In genomic region chr17:24934926-24935325, GRCm38 (mm10) we compare ENCODE assay signal across 9 mouse cellular contexts. TPM values are rescaled to one million over a fixed set of nuclear protein-coding genes. Genes with fewer than 3 reads are reported as not detected.
DNase-seq lines count a peak whose midpoint lies in the region; ATAC-seq and TF ChIP-seq lines count a peak whose summit lies in the region.
"Had no signal": no experiment of that assay in that cellular context is flagged by ENCODE, and none has a peak within 500 bp of the region (broad histone marks: within the 10 kb centered on the region; RNA-seq: fewer than 3 reads in every experiment).

No protein-coding gene starts in this region.

- TF ChIP-seq POLR2A in heart, adult 2 months (IDR thresholded peaks at IDR 0.05; ENCODE audit: insufficient read depth, low read depth, low read length): no peak
- TF ChIP-seq POLR2A in thymus, adult 2 months (IDR thresholded peaks at IDR 0.05; ENCODE audit: control insufficient read depth, extremely low read depth, insufficient read depth, low read length, poor library complexity): no peak

- no peak for TF ChIP-seq CTCF in heart, adult 2 months (IDR thresholded peaks at IDR 0.05)
- no peak for TF ChIP-seq CTCF in thymus, adult 2 months (IDR thresholded peaks at IDR 0.05; ENCODE audit: borderline replicate concordance, control insufficient read depth, extremely low read depth, insufficient read depth, low read length, poor library complexity)

- peaks cover 4% of the 10 kb centered on the region; the same call in 1 of the 2 replicates for H3K36me3 ChIP-seq in heart, adult 2 months (ENCODE audit: control insufficient read depth, insufficient read depth, low read length)
- H3K36me3 ChIP-seq in forebrain, embryonic 12.5 days (replicated peaks): peaks cover 7% of the 10 kb centered on the region; the same call in 1 of the 2 replicates
- H3K36me3 ChIP-seq in liver, embryonic 13.5 days: peaks cover 23% of the 10 kb centered on the region
- no peaks in the 10 kb centered on the region for H3K36me3 ChIP-seq in thymus, adult 2 months (ENCODE audit: control insufficient read depth, insufficient read depth, low read length)

- H3K4me3 ChIP-seq in heart, adult 2 months: peak overlapping the region; percentile 17; the same call in 1 of the 2 replicates
- peak overlapping the region; percentile 93; the same call in 1 of the 2 replicates for H3K4me3 ChIP-seq in forebrain, embryonic 12.5 days (replicated peaks)
- H3K4me3 ChIP-seq in liver, embryonic 13.5 days (replicated peaks): peak overlapping the region; percentile 82
- no peak overlapping the region for H3K4me3 ChIP-seq in thymus, adult 2 months (ENCODE audit: control insufficient read depth, insufficient read depth, low read length)

- WGBS in heart, adult 2 months: 19% methylated on average over 4 of the region's 4 CpGs
- 87% methylated on average over 4 of the region's 4 CpGs for WGBS in forebrain, embryonic 12.5 days
- 68% methylated on average over 4 of the region's 4 CpGs for WGBS in liver, embryonic 13.5 days (ENCODE audit: insufficient replicate concordance)
- 90% methylated on average over 4 of the region's 4 CpGs for WGBS in thymus, adult 2 months

- no peak overlapping the region for H3K27ac ChIP-seq in heart, adult 2 months
- H3K27ac ChIP-seq in forebrain, embryonic 12.5 days: no peak overlapping the region
- H3K27ac ChIP-seq in liver, embryonic 13.5 days: peak overlapping the region; percentile 90
- no peak overlapping the region for H3K27ac ChIP-seq in thymus, adult 2 months (ENCODE audit: control insufficient read depth, insufficient read depth, low read length)

- H3K9me3 ChIP-seq in forebrain, embryonic 12.5 days: no peaks in the 10 kb centered on the region
- no peaks in the 10 kb centered on the region for H3K9me3 ChIP-seq in liver, embryonic 13.5 days (replicated peaks)

- ATAC-seq in forebrain, embryonic 12.5 days (ENCODE audit: low FRiP score): no peak
- no peak for ATAC-seq in liver, embryonic 13.5 days (ENCODE audit: low read depth)

- H3K9ac ChIP-seq in heart, adult 2 months (ENCODE audit: low read depth, low read length): 0 out of 2 replicates have a peak overlapping the region, but pooled peaks have one; percentile 0
- peak overlapping the region; percentile 93 for H3K9ac ChIP-seq in forebrain, embryonic 12.5 days
- H3K9ac ChIP-seq in liver, embryonic 13.5 days: peak overlapping the region; percentile 88

- no peak for TF ChIP-seq EP300 in heart, adult 2 months (IDR thresholded peaks at IDR 0.05; ENCODE audit: insufficient read depth, low read depth, low read length)

- peaks cover 5% of the 10 kb centered on the region for H3K4me1 ChIP-seq in heart, adult 2 months (ENCODE audit: control insufficient read depth, insufficient read depth, low read length)
- H3K4me1 ChIP-seq in forebrain, embryonic 12.5 days: peaks cover 27% of the 10 kb centered on the region
- H3K4me1 ChIP-seq in liver, embryonic 13.5 days (replicated peaks): peaks cover 41% of the 10 kb centered on the region
- H3K4me1 ChIP-seq in thymus, adult 2 months (replicated peaks; ENCODE audit: control insufficient read depth, insufficient read depth, low read length): peaks cover 7% of the 10 kb centered on the region

- no peaks in the 10 kb centered on the region for H3K27me3 ChIP-seq in heart, adult 2 months (ENCODE audit: control insufficient read depth, insufficient read depth, low read length)
- no peaks in the 10 kb centered on the region for H3K27me3 ChIP-seq in forebrain, embryonic 12.5 days
- H3K27me3 ChIP-seq in liver, embryonic 13.5 days: no peaks in the 10 kb centered on the region
- H3K27me3 ChIP-seq in thymus, adult 2 months (ENCODE audit: control insufficient read depth, insufficient read depth, low read length): no peaks in the 10 kb centered on the region

- intact Hi-C loops in heart, adult 2 months (cut with DNase I): loop anchor here (5.0 kb wide), 1 partner anchor 337 kb away; the partner anchor contains the start of gene Ube2i
- intact Hi-C loops in heart, postnatal 36 days (cut with DNase I): loop anchor here (5.0 kb wide), 2 partner anchors 83 to 252 kb away; partner anchors contain the start of genes Fahd1 and Unkl

- no peak for DNase-seq in heart, adult 2 months
- no peak for DNase-seq in heart, postnatal 36 days
- peak; percentile 30 for DNase-seq in 416B (ENCODE audit: low read depth)
- DNase-seq in liver, embryonic 13.5 days: no peak
- no peak for DNase-seq in embryo, embryonic 9.5 days (ENCODE audit: extremely low spot score)
- DNase-seq in retina, postnatal 1 day: no peak
- DNase-seq in thymus, adult 2 months: no peak
- DNase-seq: thymus, postnatal 4 days had no signal

- peaks cover 3% of the 10 kb centered on the region for H3K79me2 ChIP-seq in heart, adult 2 months (replicated peaks; ENCODE audit: control insufficient read depth, insufficient read depth, low read length)

- peak overlapping the region; percentile 75 for H3K4me2 ChIP-seq in forebrain, embryonic 12.5 days
- peak overlapping the region; percentile 87 for H3K4me2 ChIP-seq in liver, embryonic 13.5 days

RNA-seq across cellular contexts. Expression of gene Mapk8ip3, which starts 1.9 kb away (rescaled TPM):
- 10 to 100 TPM; 60.0 to 67.9 TPM for total RNA-seq in heart, adult 2 months (2021)
- 74.4 and 105 TPM in 2 replicates for polyA plus RNA-seq in heart, adult 2 months (2012; rRNA removed)
- total RNA-seq in heart, postnatal 36 days (2021): 10 to 100 TPM; 58.9 to 63.0 TPM
- polyA plus RNA-seq in forebrain, embryonic 12.5 days (2016; fragmentation: Nextera tagmentation; extraction: Ambion mirVana): 76.5 and 78.2 TPM in 2 replicates
- 7.6 and 8.6 TPM in 2 replicates for polyA plus RNA-seq in liver, embryonic 13.5 days (2015; fragmentation: Nextera tagmentation; extraction: Ambion mirVana)
- 255 and 272 TPM in 2 replicates for polyA plus RNA-seq in thymus, adult 2 months (2012; rRNA removed)

RNA-seq across cellular contexts. Expression of gene Jpt2, which starts 25.6 kb away (rescaled TPM):
- total RNA-seq in heart, adult 2 months (2021): 1 to 10 TPM; 9.2 TPM
- polyA plus RNA-seq in heart, adult 2 months (2012; rRNA removed): 4.3 and 5.7 TPM in 2 replicates
- total RNA-seq in heart, postnatal 36 days (2021): 1 to 10 TPM; 6.4 to 7.9 TPM
- polyA plus RNA-seq in forebrain, embryonic 12.5 days (2016; fragmentation: Nextera tagmentation; extraction: Ambion mirVana): 304 and 312 TPM in 2 replicates
- 75.1 and 86.8 TPM in 2 replicates for polyA plus RNA-seq in liver, embryonic 13.5 days (2015; fragmentation: Nextera tagmentation; extraction: Ambion mirVana)
- polyA plus RNA-seq in thymus, adult 2 months (2012; rRNA removed): 13.5 and 15.0 TPM in 2 replicates

RNA-seq across cellular contexts. Expression of gene Nme3, which starts 38.6 kb away (rescaled TPM):
- 10 to 100 TPM; 30.7 to 37.7 TPM for total RNA-seq in heart, adult 2 months (2021)
- polyA plus RNA-seq in heart, adult 2 months (2012; rRNA removed): 46.4 and 55.2 TPM in 2 replicates
- 10 to 100 TPM; 30.2 to 32.4 TPM for total RNA-seq in heart, postnatal 36 days (2021)
- polyA plus RNA-seq in forebrain, embryonic 12.5 days (2016; fragmentation: Nextera tagmentation; extraction: Ambion mirVana): 54.9 and 63.0 TPM in 2 replicates
- 65.6 and 66.8 TPM in 2 replicates for polyA plus RNA-seq in liver, embryonic 13.5 days (2015; fragmentation: Nextera tagmentation; extraction: Ambion mirVana)
- 63.3 and 76.7 TPM in 2 replicates for polyA plus RNA-seq in thymus, adult 2 months (2012; rRNA removed)

RNA-seq across cellular contexts. Expression of gene Mrps34, which starts 40.0 kb away (rescaled TPM):
- 100 to 1,000 TPM in 1 of 2 experiments, 10 to 100 TPM in 1; 95.6 to 102 TPM for total RNA-seq in heart, adult 2 months (2021)
- 102 and 133 TPM in 2 replicates for polyA plus RNA-seq in heart, adult 2 months (2012; rRNA removed)
- total RNA-seq in heart, postnatal 36 days (2021): 100 to 1,000 TPM; 103 to 113 TPM
- polyA plus RNA-seq in forebrain, embryonic 12.5 days (2016; fragmentation: Nextera tagmentation; extraction: Ambion mirVana): 86.0 and 91.1 TPM in 2 replicates
- 84.2 TPM in 2 replicates for polyA plus RNA-seq in liver, embryonic 13.5 days (2015; fragmentation: Nextera tagmentation; extraction: Ambion mirVana)
- polyA plus RNA-seq in thymus, adult 2 months (2012; rRNA removed): 146 and 152 TPM in 2 replicates

RNA-seq across cellular contexts. Expression of gene Eme2, which starts 40.0 kb away (rescaled TPM):
- total RNA-seq in heart, adult 2 months (2021): 10 to 100 TPM; 16.9 to 18.3 TPM
- 19.3 and 20.3 TPM in 2 replicates for polyA plus RNA-seq in heart, adult 2 months (2012; rRNA removed)
- total RNA-seq in heart, postnatal 36 days (2021): 10 to 100 TPM; 18.8 to 19.0 TPM
- polyA plus RNA-seq in forebrain, embryonic 12.5 days (2016; fragmentation: Nextera tagmentation; extraction: Ambion mirVana): 42.7 and 44.6 TPM in 2 replicates
- polyA plus RNA-seq in liver, embryonic 13.5 days (2015; fragmentation: Nextera tagmentation; extraction: Ambion mirVana): 13.8 and 14.6 TPM in 2 replicates
- 48.2 and 55.3 TPM in 2 replicates for polyA plus RNA-seq in thymus, adult 2 months (2012; rRNA removed)

Comparison
In these comparisons a context has a peak if more than half of its experiments do, and no peak if none do; other contexts are left out.
1. H3K9ac ChIP-seq: peak in every context shown above with its lines; median percentile 93 in forebrain, embryonic 12.5 days; 88 in liver, embryonic 13.5 days; 0 in heart, adult 2 months.